Mouse (Mus musculus) embryonic facial prominence, embryonic 13.5 days (tissue): ENCODE results near the gene Synpo2. TPM values are rescaled to one million over a fixed set of nuclear protein-coding genes. Genes with fewer than 3 reads are reported as not detected.

Source experiments
- ATAC-seq: fragments of 200-750 bp; cut with Nextera tagmentation; 2 replicates; pipeline ENCODE4 v1.8.0; 2017; ENCODE audit warnings: low read depth; ENCODE audit not compliant: insufficient number of reproducible peaks, insufficient read depth, low FRiP score, low TSS enrichment
- H3K27ac ChIP-seq: fragments of 300-500 bp; sonication (generic); 2 replicates; pipeline ENCODE4 v1.5.1; 2015; ENCODE audit warnings: moderate library complexity, mild to moderate bottlenecking, inconsistent platforms
- H3K27me3 ChIP-seq: fragments of 300-500 bp; sonication (generic); 2 replicates; pipeline ENCODE4 v1.6.1; 2015; ENCODE audit warnings: mild to moderate bottlenecking, inconsistent platforms
- H3K36me3 ChIP-seq: fragments of 300-500 bp; sonication (generic); 2 replicates; pipeline ENCODE4 v1.6.1; 2015; ENCODE audit warnings: mild to moderate bottlenecking, inconsistent platforms
- H3K4me1 ChIP-seq: fragments of 300-500 bp; sonication (generic); 2 replicates; pipeline ENCODE4 v1.6.1; 2015; ENCODE audit warnings: inconsistent platforms
- H3K4me2 ChIP-seq: fragments of 300-500 bp; sonication (generic); 2 replicates; pipeline ENCODE4 v1.6.1; 2015; ENCODE audit warnings: moderate library complexity, mild to moderate bottlenecking, inconsistent platforms
- H3K4me3 ChIP-seq: fragments of 300-500 bp; sonication (generic); 2 replicates; pipeline ENCODE4 v1.5.1; 2015; ENCODE audit warnings: mild to moderate bottlenecking, inconsistent platforms
- H3K9ac ChIP-seq: fragments of 300-500 bp; sonication (generic); 2 replicates; pipeline ENCODE4 v1.6.1; 2015; ENCODE audit warnings: mild to moderate bottlenecking, inconsistent platforms
- H3K9me3 ChIP-seq: fragments of 300-500 bp; sonication (generic); 2 replicates; pipeline ENCODE4 v1.6.1; 2016; ENCODE audit warnings: inconsistent platforms
- WGBS: fragments of 180-500 bp; shearing (Covaris S2); methylation state at CpG from one replicate; pipeline ENCODE4 v1.1.7; 2015; ENCODE audit warnings: mixed read lengths; 5-methylcytosine and 5-hydroxymethylcytosine counted together
- polyA plus RNA-seq: library from polyadenylated mRNA; unstranded; fragments of >200 nt; fragmentation: Nextera tagmentation; extraction: Ambion mirVana; gene quantifications from 2 replicates; pipeline ENCODE4 v1.2.1, GENCODE M21; 2015

Synpo2 gene
- polyA plus RNA-seq, 1 experiment from 2014 or later: 7.2 TPM

GRCm38 (mm10) chr3:123244376-123244775 is 8.4 kb upstream of the Synpo2 start:
- 23% methylated on average over 5 of the region's 5 CpGs for WGBS
- ATAC-seq: no peak
- peaks cover 18% of the 10 kb centered on the region for H3K4me1 ChIP-seq

GRCm38 (mm10) chr3:123237446-123237845 is 1.5 kb upstream of the Synpo2 start:
- Histone ChIP-seq H3K9ac (no peak overlapping the region), H3K4me3 (no peak overlapping the region), H3K4me1 (peaks cover 29% of the 10 kb centered on the region), H3K9me3 (no peaks in the 10 kb centered on the region), H3K4me2 (no peak overlapping the region), H3K27me3 (0 out of 2 replicates have a peak, but pooled peaks cover 3% of the 10 kb centered on the region), H3K27ac (no peak overlapping the region), H3K36me3 (no peaks in the 10 kb centered on the region)
- ATAC-seq: no peak

More at GRCm38 (mm10) chr3:123244376-123244775, 8.4 kb upstream of the Synpo2 start:
- H3K9me3 ChIP-seq: no peaks in the 10 kb centered on the region
- H3K36me3 ChIP-seq: no peaks in the 10 kb centered on the region
- H3K4me2 ChIP-seq: no peak overlapping the region
- H3K9ac ChIP-seq: no peak overlapping the region
- H3K27ac ChIP-seq: peak overlapping the region; percentile 28; the same call in 1 of the 2 replicates
- H3K27me3 ChIP-seq: no peaks in the 10 kb centered on the region
- no peak overlapping the region for H3K4me3 ChIP-seq

- 20% methylated on average over 7 of the region's 7 CpGs for WGBS
- 0 out of 2 replicates have a peak, but pooled peaks cover 3% of the 10 kb centered on the region for H3K27me3 ChIP-seq
- no peak overlapping the region for H3K27ac ChIP-seq
- peaks cover 29% of the 10 kb centered on the region for H3K4me1 ChIP-seq
- H3K36me3 ChIP-seq: no peaks in the 10 kb centered on the region
- H3K4me3 ChIP-seq: no peak overlapping the region
- no peaks in the 10 kb centered on the region for H3K9me3 ChIP-seq
- no peak for ATAC-seq
- no peak overlapping the region for H3K9ac ChIP-seq
- H3K4me2 ChIP-seq: peak overlapping the region; percentile 80; the same call in 1 of the 2 replicates
Measured at GRCm38 (mm10) chr3:123237039-123237438, 1.1 kb upstream of the Synpo2 start.

- peaks cover 29% of the 10 kb centered on the region for H3K4me1 ChIP-seq
- H3K9ac ChIP-seq: peak overlapping the region; percentile 68
- 13% methylated on average over 7 of the region's 7 CpGs for WGBS
- H3K9me3 ChIP-seq: peaks cover 4% of the 10 kb centered on the region; the same call in 1 of the 2 replicates
- H3K4me2 ChIP-seq: peak overlapping the region; percentile 80
- 0 out of 2 replicates have a peak, but pooled peaks cover 3% of the 10 kb centered on the region for H3K27me3 ChIP-seq
- H3K27ac ChIP-seq: no peak overlapping the region
- H3K36me3 ChIP-seq: no peaks in the 10 kb centered on the region
- no peak for ATAC-seq
- H3K4me3 ChIP-seq: peak overlapping the region; percentile 59
Measured at GRCm38 (mm10) chr3:123235495-123235894, 454 bp downstream of the Synpo2 start.

GRCm38 (mm10) chr3:123234191-123234836 is 1.6 kb downstream of the Synpo2 start:
- 41% methylated on average over 16 of the region's 16 CpGs for WGBS
- H3K9me3 ChIP-seq: peaks cover 4% of the 10 kb centered on the region; the same call in 1 of the 2 replicates
- peak overlapping the region; percentile 54 for H3K9ac ChIP-seq
- ATAC-seq: no peak
- H3K27ac ChIP-seq: no peak overlapping the region; the same call in 1 of the 2 replicates
- no peaks in the 10 kb centered on the region for H3K36me3 ChIP-seq
- 0 out of 2 replicates have a peak, but pooled peaks cover 3% of the 10 kb centered on the region for H3K27me3 ChIP-seq
- peaks cover 29% of the 10 kb centered on the region for H3K4me1 ChIP-seq
- peak overlapping the region; percentile 39 for H3K4me2 ChIP-seq
- peak overlapping the region; percentile 17; the same call in 1 of the 2 replicates for H3K4me3 ChIP-seq

GRCm38 (mm10) chr3:123231639-123232038 is 4.3 kb downstream of the Synpo2 start:
- Histone ChIP-seq H3K4me3 (no peak overlapping the region), H3K27me3 (0 out of 2 replicates have a peak, but pooled peaks cover 3% of the 10 kb centered on the region), H3K9me3 (peaks cover 4% of the 10 kb centered on the region; the same call in 1 of the 2 replicates), H3K4me1 (peaks cover 21% of the 10 kb centered on the region), H3K27ac (no peak overlapping the region), H3K9ac (no peak overlapping the region), H3K4me2 (no peak overlapping the region), H3K36me3 (no peaks in the 10 kb centered on the region)
- ATAC-seq: no peak
- 79% methylated on average over 2 of the region's 2 CpGs for WGBS

- Histone ChIP-seq H3K9me3 (peaks cover 4% of the 10 kb centered on the region; the same call in 1 of the 2 replicates), H3K4me1 (no peaks in the 10 kb centered on the region), H3K27ac (no peak overlapping the region), H3K4me3 (no peak overlapping the region), H3K36me3 (no peaks in the 10 kb centered on the region), H3K27me3 (no peaks in the 10 kb centered on the region), H3K4me2 (no peak overlapping the region), H3K9ac (no peak overlapping the region)
- ATAC-seq: no peak
- 82% methylated on average over 3 of the region's 3 CpGs for WGBS
Measured at GRCm38 (mm10) chr3:123227276-123227675, 8.7 kb downstream of the Synpo2 start.

- Histone ChIP-seq H3K9ac (no peak overlapping the region), H3K4me2 (no peak overlapping the region), H3K27ac (no peak overlapping the region), H3K4me1 (no peaks in the 10 kb centered on the region), H3K27me3 (no peaks in the 10 kb centered on the region), H3K36me3 (no peaks in the 10 kb centered on the region), H3K4me3 (no peak overlapping the region), H3K9me3 (no peaks in the 10 kb centered on the region)
- ATAC-seq: no peak
- 36% methylated on average over 6 of the region's 6 CpGs for WGBS
Measured at GRCm38 (mm10) chr3:123218646-123219045, 17.3 kb downstream of the Synpo2 start.

GRCm38 (mm10) chr3:123208891-123209290 is 27.1 kb downstream of the Synpo2 start:
- Histone ChIP-seq H3K27ac (no peak overlapping the region), H3K36me3 (no peaks in the 10 kb centered on the region), H3K4me2 (no peak overlapping the region), H3K4me1 (peaks cover 10% of the 10 kb centered on the region; the same call in 1 of the 2 replicates), H3K27me3 (no peaks in the 10 kb centered on the region), H3K9ac (no peak overlapping the region), H3K9me3 (no peaks in the 10 kb centered on the region), H3K4me3 (no peak overlapping the region)
- WGBS: 78% methylated on average over 4 of the region's 4 CpGs
- no peak for ATAC-seq

GRCm38 (mm10) chr3:123207386-123207785 is 28.6 kb downstream of the Synpo2 start:
- 69% methylated on average over 5 of the region's 5 CpGs for WGBS
- H3K4me1 ChIP-seq: peaks cover 10% of the 10 kb centered on the region; the same call in 1 of the 2 replicates
- no peaks in the 10 kb centered on the region for H3K27me3 ChIP-seq
- no peak overlapping the region for H3K9ac ChIP-seq
- H3K27ac ChIP-seq: no peak overlapping the region
- H3K36me3 ChIP-seq: no peaks in the 10 kb centered on the region
- no peak overlapping the region for H3K4me3 ChIP-seq
- no peaks in the 10 kb centered on the region for H3K9me3 ChIP-seq
- no peak for ATAC-seq
- H3K4me2 ChIP-seq: no peak overlapping the region

GRCm38 (mm10) chr3:123205485-123205884 is 30.5 kb downstream of the Synpo2 start:
- no peak overlapping the region for H3K9ac ChIP-seq
- ATAC-seq: no peak
- peaks cover 10% of the 10 kb centered on the region; the same call in 1 of the 2 replicates for H3K4me1 ChIP-seq
- H3K9me3 ChIP-seq: no peaks in the 10 kb centered on the region
- peak overlapping the region; percentile 48; the same call in 1 of the 2 replicates for H3K27ac ChIP-seq
- no peak overlapping the region for H3K4me2 ChIP-seq
- H3K36me3 ChIP-seq: no peaks in the 10 kb centered on the region
- 85% methylated on average over 7 of the region's 7 CpGs for WGBS
- H3K4me3 ChIP-seq: no peak overlapping the region
- H3K27me3 ChIP-seq: no peaks in the 10 kb centered on the region

GRCm38 (mm10) chr3:123205065-123205464 is 30.9 kb downstream of the Synpo2 start:
- no peak for ATAC-seq
- 65% methylated on average over 6 of the region's 6 CpGs for WGBS

More at GRCm38 (mm10) chr3:123205065-123205464, 30.9 kb downstream of the Synpo2 start:
- Histone ChIP-seq H3K9ac (no peak overlapping the region), H3K27me3 (no peaks in the 10 kb centered on the region), H3K4me1 (peaks cover 10% of the 10 kb centered on the region; the same call in 1 of the 2 replicates), H3K36me3 (no peaks in the 10 kb centered on the region), H3K4me3 (no peak overlapping the region), H3K4me2 (no peak overlapping the region), H3K27ac (peak overlapping the region; percentile 48), H3K9me3 (no peaks in the 10 kb centered on the region)
